Mouse (Mus musculus) cerebellum, postnatal 14 days (tissue): ENCODE results near the gene Plcd3.

Experiments used
- DNase-seq, 2 experiments: peaks; one replicate each; pipeline ENCODE4 v3.0.0; 2021; ENCODE audit warnings: mixed read lengths in 2 of 2

The Plcd3 gene

DNA sequence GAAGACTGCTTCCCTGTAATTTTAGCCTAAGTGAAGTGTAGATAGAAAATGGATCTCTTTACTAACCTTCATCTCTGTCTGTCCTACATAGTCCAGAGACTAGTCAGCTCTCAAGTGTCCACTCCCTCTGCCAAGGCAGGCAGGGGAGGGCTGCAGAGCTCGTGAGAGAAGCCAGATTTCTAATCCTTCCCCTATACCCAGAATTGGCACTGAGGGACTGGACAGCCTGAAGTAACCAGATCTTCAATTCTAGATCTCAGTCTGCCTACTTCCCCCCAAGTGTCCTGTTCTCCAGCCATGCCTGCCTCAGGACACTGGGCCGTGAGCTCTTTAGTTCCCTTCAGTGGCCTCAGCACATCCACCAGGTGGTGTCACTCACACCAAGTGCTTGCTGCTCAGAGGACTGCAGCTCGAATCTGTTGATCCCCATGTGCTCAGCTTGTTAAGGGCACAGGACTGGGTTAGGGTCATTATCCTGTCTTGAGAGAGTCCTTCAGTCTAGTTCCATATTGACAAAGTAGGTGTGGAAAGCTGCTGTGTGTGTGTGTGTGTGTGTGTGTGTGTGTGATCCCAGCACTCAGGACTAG, 42.9 kb downstream of the Plcd3 start:
- DNase-seq, result no peak

GRCm38 (mm10) chr11:103056636-103057035, 44.8 kb downstream of the Plcd3 start:
- no peak for DNase-seq

DNA sequence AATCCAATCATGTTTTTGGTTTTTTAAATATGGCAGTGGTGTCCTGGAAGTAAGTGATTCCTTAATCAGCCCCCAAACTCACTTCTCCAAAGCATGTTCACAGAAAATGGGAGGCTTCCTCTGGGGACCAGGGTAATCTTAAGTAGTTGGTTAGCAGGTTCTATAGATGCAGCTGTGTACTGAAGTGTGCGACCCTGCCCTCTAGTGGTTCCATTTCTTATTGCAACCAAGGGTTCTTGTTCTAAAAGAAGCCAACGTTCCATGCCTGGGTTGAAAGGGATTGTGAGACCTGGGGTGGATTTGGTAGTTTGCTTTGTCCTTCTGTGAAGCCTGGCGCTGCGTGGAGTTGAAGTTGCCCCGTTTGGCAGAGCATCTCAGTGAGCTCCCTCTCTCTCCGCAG, 46.7 kb downstream of the Plcd3 start:
- peak; percentile 87 to 89 for DNase-seq

GRCm38 (mm10) chr11:103053191-103054076, 48.0 kb downstream of the Plcd3 start:
- no peak for DNase-seq

GRCm38 (mm10) chr11:103052078-103052477, 49.4 kb downstream of the Plcd3 start:
- DNase-seq, result no peak

- no peak for DNase-seq
These were observed 50.2 kb downstream of the Plcd3 start for GRCm38 (mm10) chr11:103051249-103051691.

GRCm38 (mm10) chr11:103050153-103050552, 51.3 kb downstream of the Plcd3 start:
- DNase-seq, result peak; percentile 32 to 37

DNA sequence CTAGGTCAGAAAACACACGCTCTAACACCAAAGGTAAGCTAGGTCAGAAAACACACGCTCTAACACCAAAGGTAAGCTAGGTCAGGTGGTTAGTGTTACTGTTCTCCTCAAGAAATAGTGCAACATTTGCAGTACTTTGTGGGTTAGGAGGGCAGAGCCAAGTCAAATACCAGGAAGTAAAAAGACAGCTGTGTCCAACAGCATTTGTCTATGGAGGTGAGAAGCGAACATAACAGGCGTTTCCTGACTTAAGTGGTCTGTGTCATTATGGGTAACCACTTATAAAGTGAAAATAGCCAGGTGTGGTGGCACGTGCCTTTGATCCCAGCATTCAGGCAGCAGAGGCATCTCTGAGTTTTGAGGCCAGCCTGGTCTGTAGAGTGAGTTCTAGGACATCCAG, 51.8 kb downstream of the Plcd3 start:
- no peak for DNase-seq

GRCm38 (mm10) chr11:103046286-103046685, 55.2 kb downstream of the Plcd3 start:
- DNase-seq, result no peak

- no peak for DNase-seq
These were observed 57.5 kb downstream of the Plcd3 start for GRCm38 (mm10) chr11:103043982-103044381.

DNA sequence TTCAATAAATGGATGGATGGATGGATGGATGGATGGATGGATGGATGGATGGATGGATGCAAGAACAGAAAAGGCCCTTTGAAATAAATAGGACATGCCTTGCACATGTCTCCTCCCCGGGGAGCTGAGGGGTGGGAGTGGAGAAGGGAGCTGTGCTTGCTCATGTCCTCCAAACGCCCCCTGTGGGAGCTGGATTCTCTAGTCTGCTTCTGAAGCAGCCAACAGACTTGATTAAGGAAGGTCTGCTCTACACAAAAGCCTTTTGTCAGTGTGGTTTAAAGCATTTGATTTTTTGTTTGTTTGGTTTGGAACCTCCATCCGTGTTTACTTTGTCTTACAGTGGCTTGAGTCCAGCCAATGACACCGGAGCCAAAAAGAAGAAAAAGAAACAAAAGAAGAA, 58.6 kb downstream of the Plcd3 start:
- DNase-seq, result no peak

- no peak for DNase-seq
These were observed 63.4 kb downstream of the Plcd3 start for GRCm38 (mm10) chr11:103038037-103038436.

GRCm38 (mm10) chr11:103036881-103037465, 64.5 kb downstream of the Plcd3 start:
- no peak for DNase-seq

DNA sequence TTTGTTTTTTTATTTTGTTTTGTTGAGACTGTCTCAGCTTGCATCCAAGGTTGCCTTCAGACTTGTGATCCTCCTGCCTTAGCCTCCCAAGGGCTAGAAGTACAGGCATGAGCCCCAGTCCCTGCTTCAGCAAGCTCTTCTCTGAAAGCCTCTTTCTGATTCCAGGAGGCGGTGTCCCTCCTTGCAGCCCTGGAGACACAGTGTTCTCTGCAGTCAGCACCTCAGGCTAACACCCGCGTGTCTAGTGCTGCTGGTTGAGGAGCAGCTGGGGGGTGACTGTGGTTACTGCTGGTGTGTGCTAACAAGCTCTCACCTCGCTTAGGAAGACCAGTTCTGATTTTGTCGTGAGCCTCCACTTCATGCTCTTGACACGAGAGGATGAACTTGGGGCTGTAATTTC, 66.5 kb downstream of the Plcd3 start:
- no peak for DNase-seq

GRCm38 (mm10) chr11:103033030-103033429, 68.4 kb downstream of the Plcd3 start:
- no peak for DNase-seq

DNA sequence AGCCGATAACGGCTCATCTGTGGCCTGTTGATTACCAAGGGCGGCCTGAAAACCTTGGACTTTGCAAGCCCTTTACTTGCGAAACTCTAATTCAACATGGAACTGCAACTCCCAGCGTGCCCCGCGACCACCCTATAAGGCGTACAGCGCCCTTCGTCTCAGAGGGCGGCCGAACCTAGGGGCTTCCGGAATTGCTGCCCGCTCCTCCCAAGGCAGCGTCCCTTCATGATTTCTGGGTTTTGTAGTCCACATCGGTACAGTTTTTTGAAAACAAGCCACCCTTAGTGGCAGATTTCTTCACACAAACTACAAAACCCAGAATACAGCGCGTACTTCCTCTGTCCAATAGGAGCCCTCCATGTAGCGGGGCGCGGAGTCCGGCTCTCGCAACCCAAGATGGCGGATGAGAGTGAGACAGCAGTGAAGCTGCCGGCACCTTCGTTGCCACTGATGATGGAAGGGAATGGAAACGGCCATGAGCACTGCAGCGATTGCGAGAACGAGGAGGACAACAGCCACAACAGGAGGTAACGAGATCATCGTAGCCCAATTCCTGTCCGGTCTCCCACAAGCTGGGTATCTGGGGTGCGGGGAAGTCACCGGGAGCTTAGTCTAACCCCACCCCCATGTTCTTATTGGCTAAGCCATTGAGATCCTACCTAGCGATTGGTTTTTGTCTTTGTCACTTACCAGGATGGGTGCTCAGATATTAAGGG, 73.1 kb downstream of the Plcd3 start, which contains the start of the genes Nmt1 and Dcakd:
Nmt1 (plus strand) TSS at position 15 of the 716 bp plus-strand sequence.
Dcakd (minus strand) TSS at position 158 of the 716 bp plus-strand sequence.
- peak; percentile 92 to 95 for DNase-seq

DNA sequence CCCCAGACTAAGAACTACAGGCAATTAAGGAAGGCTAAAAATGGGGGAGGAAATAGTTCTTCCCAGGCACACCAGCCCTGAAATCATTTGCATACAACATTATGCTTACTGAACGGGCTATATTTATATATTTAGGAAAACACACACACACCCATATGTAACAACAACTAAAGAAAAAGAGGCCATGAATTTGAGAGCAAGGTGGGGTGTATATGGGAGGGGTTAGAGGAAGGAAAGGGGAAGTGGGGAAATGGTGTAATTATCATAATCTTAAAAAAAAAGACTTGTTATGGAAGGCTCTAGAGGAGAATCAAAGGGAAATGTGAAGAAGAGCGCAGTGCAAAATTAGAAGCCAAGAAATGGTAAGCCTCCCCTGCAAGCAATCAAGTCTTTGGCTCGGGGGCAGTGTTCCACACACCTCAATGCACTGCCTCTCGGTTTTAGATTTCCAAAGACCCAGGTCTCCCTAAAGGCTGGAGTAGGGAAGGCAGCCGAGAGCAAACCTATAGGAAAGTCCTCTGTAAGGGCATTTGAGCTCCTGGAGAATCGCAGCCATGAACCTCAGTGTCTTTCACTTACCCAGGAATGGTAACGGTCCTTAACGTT, 73.8 kb downstream of the Plcd3 start:
- no peak for DNase-seq

DNA sequence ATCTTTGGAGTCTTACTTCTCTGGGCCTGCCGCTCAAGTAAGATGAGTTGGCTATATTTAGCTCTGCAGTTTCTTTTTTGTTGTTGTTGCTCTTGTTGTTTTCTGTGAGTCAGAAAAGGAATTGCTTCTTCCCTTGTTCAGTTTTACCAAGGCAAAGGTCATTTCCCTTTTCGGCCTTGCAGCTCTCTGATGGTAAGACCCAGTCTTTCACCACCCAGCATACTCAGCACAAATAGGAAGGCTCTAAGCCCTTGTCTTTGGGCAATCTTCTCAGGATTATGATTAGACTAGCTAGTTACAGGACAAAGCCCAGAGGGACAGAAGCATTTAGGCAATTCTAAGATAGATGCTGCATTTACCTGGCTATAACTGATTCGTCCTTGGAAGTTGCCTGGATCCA, 74.6 kb downstream of the Plcd3 start:
- DNase-seq, result no peak

- DNase-seq, result no peak
These were observed 77.5 kb downstream of the Plcd3 start for GRCm38 (mm10) chr11:103023974-103024373.

DNA sequence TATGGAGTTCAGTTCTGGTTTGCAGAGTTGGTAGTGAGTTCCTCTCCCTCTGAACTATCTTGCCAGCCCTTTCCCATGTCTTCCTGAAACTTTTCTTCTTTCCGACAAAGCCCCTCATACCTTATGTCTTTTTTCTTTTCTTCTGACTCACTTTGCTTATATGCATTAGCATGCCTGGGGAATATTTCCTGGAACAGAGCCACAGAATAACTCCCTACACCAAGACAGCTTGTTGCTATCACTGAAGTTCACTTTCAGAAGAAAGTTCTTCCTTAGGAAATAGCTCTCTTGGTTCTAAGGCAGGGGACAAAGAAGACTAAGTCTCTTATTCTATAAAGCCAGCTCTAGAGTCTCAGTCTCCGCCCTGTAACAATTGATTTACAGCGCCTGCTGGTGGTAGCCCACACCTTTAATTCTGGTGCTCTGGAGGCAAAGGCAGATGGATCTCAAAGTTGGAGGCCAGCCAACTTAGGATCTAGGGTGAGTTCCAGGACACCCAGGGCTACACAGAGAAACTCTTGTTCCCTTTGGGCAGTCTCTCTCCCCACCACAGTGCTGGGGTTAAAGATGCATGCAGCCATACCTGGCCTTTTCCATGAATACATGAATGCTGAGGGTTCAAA, 80.6 kb downstream of the Plcd3 start:
- DNase-seq, result peak in 1 of 2 experiments; percentile 46
